Mouse (Mus musculus): ENCODE measurements around the gene Herc6.

DNA sequence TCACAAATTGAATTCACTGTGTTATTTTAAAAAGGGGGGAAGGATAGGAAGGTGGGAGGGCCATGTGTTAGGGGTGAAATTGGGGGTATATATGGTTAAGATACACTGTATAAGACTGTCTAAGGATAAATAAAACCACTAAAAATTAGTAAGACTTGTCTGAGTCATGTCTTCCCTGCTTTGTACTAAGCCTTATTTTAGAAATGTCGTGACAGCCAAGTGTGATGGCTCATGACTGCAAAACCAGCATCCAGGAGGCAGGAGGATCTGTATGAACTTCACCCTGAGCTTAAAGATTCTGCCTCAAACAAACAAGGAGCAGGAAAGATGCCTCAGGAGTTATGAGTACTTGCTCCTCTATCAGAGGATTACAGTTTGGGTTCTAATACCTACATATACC lies 103.4 kb downstream of the Herc6 start:
- TF ChIP-seq CTCF (IDR thresholded peaks at IDR 0.05; ENCODE audit: extremely low read depth, insufficient read length, insufficient replicate concordance, low read depth, low read length) = no peak
- no peak for TF ChIP-seq POLR2A (IDR thresholded peaks at IDR 0.05; ENCODE audit: low read depth, low read length)
